Mouse (Mus musculus): ENCODE measurements around the gene Fbxl2.
"Not testable (repeated sequence)": the region's sequence is repeated elsewhere in the genome, so short reads cannot be mapped to it uniquely, and the experiment has no call there.

Gene Fbxl2

DNA sequence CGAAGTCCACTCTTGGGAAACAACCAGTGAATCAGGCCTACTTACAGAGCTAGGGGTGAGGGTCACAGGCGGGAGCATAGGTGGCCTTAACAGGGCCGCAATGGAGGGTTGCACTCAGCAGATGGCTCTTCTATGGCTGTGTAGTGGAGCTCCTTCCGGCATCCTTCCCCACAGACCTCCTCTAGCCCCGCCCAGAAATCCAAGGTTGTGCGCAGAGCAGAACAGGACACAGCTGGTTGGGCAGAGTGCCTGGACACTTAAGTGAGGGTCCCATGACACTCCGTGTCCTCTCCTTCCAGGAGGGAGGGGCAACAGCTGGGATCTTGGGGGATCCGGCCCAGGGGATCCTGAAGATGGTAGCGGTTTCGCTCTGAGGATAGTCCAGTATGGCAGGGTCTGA, at the start of gene Fbxl2:
TSS of gene Fbxl2 (minus strand) at position 164 of the 400 bp plus-strand sequence.
- no peak for DNase-seq (ENCODE audit: low read depth, low spot score)

DNA sequence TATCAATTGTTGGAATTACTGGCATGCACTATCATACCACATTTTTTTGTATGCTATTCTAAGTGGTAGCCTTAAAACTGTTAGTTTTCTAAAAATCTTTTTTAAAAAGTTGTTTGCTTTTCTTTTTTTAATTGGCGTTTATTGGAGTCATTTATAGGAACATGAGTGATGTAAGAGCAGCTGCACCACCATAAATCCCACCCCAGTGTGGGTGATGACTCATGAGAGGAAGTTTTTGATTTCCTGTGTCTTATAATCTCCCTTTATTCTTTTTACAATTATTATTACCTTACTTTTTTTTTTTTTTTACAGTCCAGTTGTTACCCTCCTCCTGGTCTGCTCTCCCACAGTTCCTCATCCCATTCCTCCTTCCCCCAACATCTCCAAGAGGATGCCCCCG, 48.9 kb upstream of the Fbxl2 start:
- DNase-seq (ENCODE audit: low read depth, low spot score), result no peak

DNA sequence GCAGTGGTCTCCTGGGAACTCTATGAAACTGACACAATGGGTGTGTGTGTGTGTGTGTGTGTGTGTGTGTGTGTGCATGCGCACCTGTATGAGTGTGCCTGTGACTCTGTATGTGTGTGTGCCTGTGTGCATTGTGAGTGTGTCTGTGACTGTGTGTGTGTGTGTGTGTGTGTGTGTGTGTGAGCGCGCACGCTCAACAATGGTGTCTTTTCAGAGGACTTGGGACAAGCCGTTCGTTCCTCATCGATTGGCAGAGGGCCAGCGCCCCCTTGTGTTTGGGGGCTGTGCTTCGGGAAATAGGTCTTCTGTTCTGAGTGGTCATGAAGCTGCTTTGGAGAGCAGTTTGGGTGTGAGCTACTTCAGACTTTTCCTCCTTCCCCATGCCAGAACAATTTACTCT, 46.2 kb upstream of the Fbxl2 start:
- DNase-seq (ENCODE audit: low read depth, low spot score), result not testable (repeated sequence)

GRCm38 (mm10) chr9:114088885-114089284, 42.9 kb upstream of the Fbxl2 start:
- DNase-seq (ENCODE audit: low read depth, low spot score), result not testable (repeated sequence)

GRCm38 (mm10) chr9:114087106-114087815, 41.3 kb upstream of the Fbxl2 start:
- DNase-seq (ENCODE audit: low read depth, low spot score), result no peak

DNA sequence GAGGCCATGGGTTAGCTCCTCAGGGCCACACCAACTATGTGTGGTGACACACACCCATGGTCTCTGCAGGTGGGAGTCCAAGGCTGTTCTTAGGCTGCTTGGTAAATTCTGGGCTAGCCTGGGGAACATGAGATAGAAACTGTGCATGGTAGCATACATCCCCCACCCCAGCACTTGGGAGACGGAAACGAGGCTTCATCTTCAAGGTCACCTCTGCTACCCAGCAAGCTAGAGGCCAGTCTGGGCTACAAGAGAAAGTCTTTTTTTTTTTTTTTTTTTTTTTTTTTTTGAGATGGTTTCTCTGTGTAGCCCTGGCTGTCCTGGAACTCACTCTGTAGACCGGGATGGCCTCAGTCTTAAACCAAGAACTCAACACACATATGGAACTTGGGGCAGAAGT, 40.4 kb upstream of the Fbxl2 start:
- no peak for DNase-seq (ENCODE audit: low read depth, low spot score)

- DNase-seq (ENCODE audit: low read depth, low spot score), result peak; percentile 28
These were observed 27.7 kb upstream of the Fbxl2 start for GRCm38 (mm10) chr9:114073681-114074080.

DNA sequence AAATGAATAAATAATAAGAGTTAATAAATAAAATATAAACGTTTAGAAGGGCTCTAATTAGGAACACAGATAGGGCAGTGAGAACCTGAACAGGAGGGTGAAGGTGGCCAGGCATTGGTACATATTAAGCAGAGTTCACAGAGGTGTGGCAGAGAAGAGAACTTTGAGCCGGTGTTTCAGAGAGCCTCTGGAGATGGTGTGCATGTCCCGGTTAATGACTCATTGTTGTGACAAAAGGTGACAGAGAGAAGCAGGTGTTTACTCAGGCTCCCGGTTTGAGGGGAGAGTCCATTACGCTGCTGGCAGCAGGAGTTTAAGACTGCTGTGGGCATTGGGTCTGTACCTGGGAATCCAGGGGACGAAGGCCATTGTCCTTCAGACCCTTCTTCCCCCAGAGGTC, 23.4 kb upstream of the Fbxl2 start:
- no peak for DNase-seq (ENCODE audit: low read depth, low spot score)

DNA sequence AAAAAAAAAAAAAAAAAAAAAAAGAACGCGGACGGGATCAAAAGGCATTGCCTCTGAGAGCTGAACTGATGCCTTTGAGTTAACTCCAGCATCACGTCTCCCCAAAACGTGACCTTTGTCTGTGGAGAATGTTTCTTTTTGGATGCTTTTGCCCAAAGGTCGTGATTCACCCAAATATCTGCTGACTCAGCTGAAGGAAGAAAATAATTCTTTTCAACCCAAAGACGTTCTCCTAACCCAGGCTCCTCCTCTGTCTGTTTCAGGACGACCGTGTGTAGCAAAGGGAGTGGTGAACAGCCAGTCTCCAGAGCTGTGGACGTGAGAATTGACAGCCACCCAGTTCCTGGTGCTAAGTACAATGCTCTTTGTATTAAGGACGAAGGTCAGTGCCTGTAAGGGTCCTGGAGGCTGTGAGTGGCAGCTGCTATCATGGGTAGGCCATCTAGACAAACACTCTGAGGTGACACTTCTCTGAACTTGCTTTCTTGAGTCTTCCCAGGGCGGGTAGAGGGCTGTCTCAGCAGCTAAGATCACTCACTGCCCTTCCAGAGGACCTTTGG, 22.6 kb upstream of the Fbxl2 start:
- DNase-seq (ENCODE audit: low read depth, low spot score), result no peak

DNA sequence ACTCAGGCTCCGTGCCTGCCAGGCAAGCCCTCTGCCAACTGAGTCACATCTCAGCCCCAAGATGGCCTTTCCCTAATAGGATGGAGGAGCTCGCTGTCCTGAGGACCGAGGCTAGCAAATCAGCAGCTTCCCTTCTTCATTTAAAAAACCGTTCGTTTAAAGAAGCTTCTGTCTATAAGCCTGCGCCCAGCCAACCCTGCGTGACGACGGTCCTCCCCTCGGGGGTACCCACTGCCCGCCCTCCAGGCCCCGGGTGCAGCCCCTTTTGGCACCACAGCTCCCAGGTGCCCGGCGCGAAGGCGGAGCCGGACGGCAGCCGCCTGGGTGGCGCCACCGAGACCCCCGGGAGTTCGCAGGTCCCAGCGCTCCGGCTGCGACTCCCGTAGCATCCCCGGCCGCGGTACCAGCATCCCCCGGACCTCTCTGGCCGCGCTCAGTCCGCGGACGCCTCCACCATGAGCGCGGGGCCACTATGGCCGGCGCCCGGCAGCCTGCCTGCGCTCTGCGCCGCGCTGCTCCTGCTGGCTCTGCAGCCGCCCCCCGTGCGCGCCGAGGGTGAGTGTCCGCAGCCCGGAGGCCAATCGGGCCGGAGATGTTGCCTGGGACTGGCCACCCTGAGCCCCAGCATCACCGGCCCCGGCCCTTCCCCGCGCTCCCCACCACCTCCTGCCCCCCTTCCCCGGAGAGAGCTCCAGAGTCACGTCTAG, 11.3 kb upstream of the Fbxl2 start, which contains the start of gene Susd5:
TSS of gene Susd5 (plus strand) at position 51 of the 707 bp plus-strand sequence.
- DNase-seq (ENCODE audit: low read depth, low spot score), result no peak

- DNase-seq (ENCODE audit: low read depth, low spot score), result no peak
These were observed 6.9 kb upstream of the Fbxl2 start for GRCm38 (mm10) chr9:114052866-114053265.

GRCm38 (mm10) chr9:114052031-114052430, 6.0 kb upstream of the Fbxl2 start:
- DNase-seq (ENCODE audit: low read depth, low spot score), result no peak

- DNase-seq (ENCODE audit: low read depth, low spot score), result no peak
These were observed 4.8 kb upstream of the Fbxl2 start for GRCm38 (mm10) chr9:114050778-114051177.

- DNase-seq (ENCODE audit: low read depth, low spot score), result no peak
These were observed 4.1 kb upstream of the Fbxl2 start for GRCm38 (mm10) chr9:114050106-114050505.

DNA sequence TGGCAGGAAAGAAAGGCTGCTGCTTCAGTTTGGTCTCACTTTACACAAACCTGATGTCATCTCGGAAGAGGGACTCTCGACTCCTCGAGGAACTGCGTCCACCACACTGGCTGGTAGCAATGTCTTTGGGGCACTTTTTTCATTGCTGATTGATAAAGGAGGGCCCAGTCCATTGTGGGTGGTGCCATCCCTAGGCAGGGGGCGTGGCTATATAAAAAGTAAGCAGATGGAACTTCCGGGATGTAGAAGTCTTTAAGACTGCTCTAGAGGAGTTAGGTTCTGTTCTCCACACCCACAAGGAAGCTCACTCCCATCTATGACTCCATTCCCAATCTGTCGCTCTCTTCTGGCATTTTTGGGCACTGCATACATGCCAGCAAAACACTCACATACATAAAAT, 685 bp upstream of the Fbxl2 start:
- DNase-seq (ENCODE audit: low read depth, low spot score), result no peak

DNA sequence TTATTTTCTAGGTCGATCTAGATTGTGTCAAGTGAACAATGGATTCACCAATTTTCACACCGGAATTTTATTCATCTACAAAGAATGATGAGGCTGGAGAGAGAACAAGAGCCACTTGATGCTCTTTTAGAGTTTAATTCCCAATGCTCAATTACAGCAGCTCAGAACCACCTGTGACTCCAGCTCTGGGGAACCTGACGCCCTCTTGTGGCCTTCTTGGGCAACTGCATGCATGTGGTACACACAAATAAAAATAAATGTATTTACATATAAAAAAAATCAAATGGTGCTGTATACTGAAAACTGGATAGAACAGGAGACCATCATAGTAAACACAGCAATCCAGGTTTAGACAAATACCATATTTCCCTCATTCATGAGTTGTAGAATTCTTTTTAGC, 1.5 kb downstream of the Fbxl2 start:
- DNase-seq (ENCODE audit: low read depth, low spot score), result no peak

GRCm38 (mm10) chr9:114042490-114042889, 3.5 kb downstream of the Fbxl2 start:
- DNase-seq (ENCODE audit: low read depth, low spot score), result no peak

DNA sequence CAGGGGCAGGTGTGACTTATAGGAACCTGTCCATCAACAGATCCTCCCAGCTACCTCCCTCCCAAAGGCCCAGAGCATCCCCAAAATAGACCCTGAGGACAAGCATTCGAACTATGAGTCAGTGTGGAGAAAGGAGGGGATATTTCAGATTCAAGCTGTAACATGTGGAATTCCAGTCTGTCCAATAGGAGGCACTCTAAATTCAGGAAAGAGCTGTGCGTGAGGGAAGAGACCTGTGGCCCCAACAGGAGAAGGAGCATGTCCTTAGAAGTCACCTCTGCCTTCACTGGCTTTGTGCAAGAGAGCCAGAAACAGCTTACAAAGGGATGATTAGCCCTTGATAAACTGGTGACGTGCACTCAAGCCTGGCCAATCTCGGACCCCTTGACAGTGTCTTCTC, 5.0 kb downstream of the Fbxl2 start:
- DNase-seq (ENCODE audit: low read depth, low spot score), result no peak

DNA sequence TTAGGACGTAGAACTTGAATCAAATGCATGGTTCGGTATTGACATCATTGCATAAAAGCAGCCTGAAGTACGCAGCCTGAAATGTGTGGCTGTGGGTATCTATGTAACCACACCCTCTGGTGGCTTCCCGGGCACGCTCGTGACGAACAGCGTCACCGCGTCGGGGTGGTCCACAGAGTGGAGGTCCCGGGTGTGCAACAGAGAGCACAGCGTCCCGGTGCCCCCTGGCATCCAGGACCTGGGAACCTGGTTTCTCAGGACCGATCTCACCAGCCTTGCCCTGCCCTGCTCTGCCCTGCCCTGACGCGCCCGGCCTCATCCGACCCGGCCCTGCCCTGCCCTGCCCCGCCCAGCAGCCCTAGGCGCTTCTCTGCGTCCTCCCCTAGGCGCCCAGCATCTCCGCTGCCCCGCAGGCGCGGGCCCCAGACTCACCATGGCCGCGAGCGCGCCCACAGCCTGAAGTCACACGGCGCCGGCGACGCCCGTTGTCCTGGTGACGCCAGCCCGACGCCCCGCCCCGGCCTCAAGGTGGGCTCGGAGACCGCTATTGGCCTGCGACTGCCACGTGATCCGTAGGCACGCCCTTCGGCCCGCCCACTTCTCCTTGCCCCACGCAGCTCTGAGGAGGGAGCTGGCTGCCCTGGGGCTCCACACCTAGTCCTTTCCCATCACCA, 19.6 kb downstream of the Fbxl2 start:
- peak; percentile 81 for DNase-seq (ENCODE audit: low read depth, low spot score)

DNA sequence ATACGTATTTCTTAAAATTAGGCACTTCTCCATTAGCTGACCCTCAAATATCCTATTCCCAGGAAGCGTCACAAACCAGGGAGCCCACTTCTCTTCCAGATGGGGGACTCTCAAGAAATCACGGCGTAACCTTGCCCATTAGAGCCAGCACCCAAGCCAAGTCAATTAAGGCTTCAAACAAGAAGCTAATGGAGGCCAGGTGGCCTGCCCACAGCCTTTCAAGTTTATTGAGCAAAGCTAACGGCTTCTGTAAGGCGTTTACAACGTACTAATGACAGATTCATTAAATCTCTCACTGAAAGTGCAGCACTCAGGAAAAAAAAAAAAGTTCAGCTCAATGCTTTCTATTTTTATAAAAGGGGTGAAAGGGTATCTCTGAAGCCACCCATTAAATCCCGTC, 20.1 kb downstream of the Fbxl2 start:
- DNase-seq (ENCODE audit: low read depth, low spot score), result no peak

- no peak for DNase-seq (ENCODE audit: low read depth, low spot score)
These were observed 20.8 kb downstream of the Fbxl2 start for GRCm38 (mm10) chr9:114025182-114025581.

- no peak for DNase-seq (ENCODE audit: low read depth, low spot score)
These were observed 23.9 kb downstream of the Fbxl2 start for GRCm38 (mm10) chr9:114022141-114022540.
